Mouse (Mus musculus) cerebellum, adult 18-20 months (tissue): ENCODE data around the gene Olfr136.

Source experiments
- DNase-seq, 2 experiments: peaks; one replicate each; pipeline ENCODE4 v3.0.0; 2021

Gene Olfr136

GRCm38 (mm10) chr17:38329531-38329930, at the start of gene Olfr136:
Gene Olfr136, plus strand, starts transcription at chr17:38329831.
- DNase-seq, result no peak

GRCm38 (mm10) chr17:38307470-38307869, 22.2 kb upstream of the Olfr136 start, which contains the start of gene Olfr137:
Gene Olfr137, minus strand, starts transcription at chr17:38307570.
- no peak for DNase-seq
